Mouse (Mus musculus) granulocyte monocyte progenitor cell, adult 5-6 weeks (primary cell): Measurements from ENCODE around the gene Nnat. TPM values are rescaled to one million over a fixed set of nuclear protein-coding genes. Genes with fewer than 3 reads are reported as not detected.

Experiments used
- ATAC-seq: replicated peaks from 2 replicates; pipeline ENCODE4 v1.8.0; 2016; ENCODE audit warnings: mild to moderate bottlenecking, moderate TSS enrichment, inconsistent platforms; ENCODE audit not compliant: poor library complexity, severe bottlenecking
- total RNA-seq, 2 experiments: library from RNA; stranded (forward) in 1 of 2; stranded (reverse) in 1 of 2; fragments of 200-712, 200-1000 nt in 1 of 2; fragments of >200 nt in 1 of 2; fragmentation: Nextera tagmentation in 1 of 2; gene quantifications; 2 replicates each; pipeline ENCODE4 v1.2.3; 2014 to 2017

Gene Nnat
- total RNA-seq (2014; fragmentation: Nextera tagmentation) = not detected in 2 replicates
- not detected in 2 replicates for total RNA-seq (2017)

- no peak for ATAC-seq
Observed at GRCm38 (mm10) chr2:157559858-157560257, at the start of gene Nnat. Gene Nnat, plus strand, starts transcription at chr2:157560078.

- ATAC-seq = no peak
Observed at GRCm38 (mm10) chr2:157512859-157513258, 47.0 kb upstream of the Nnat start.

- ATAC-seq = peak; percentile 87
Observed at GRCm38 (mm10) chr2:157513737-157514208, 46.1 kb upstream of the Nnat start.

- ATAC-seq = no peak
Observed at GRCm38 (mm10) chr2:157514353-157514752, 45.5 kb upstream of the Nnat start.

GRCm38 (mm10) chr2:157517526-157517925, 42.4 kb upstream of the Nnat start:
- ATAC-seq = no peak

GRCm38 (mm10) chr2:157518451-157518850, 41.4 kb upstream of the Nnat start:
- no peak for ATAC-seq

GRCm38 (mm10) chr2:157519452-157519851, 40.4 kb upstream of the Nnat start:
- ATAC-seq = no peak

GRCm38 (mm10) chr2:157520496-157520895, 39.4 kb upstream of the Nnat start:
- no peak for ATAC-seq

- no peak for ATAC-seq
Observed at GRCm38 (mm10) chr2:157522556-157522955, 37.3 kb upstream of the Nnat start.

- ATAC-seq = no peak
Observed at GRCm38 (mm10) chr2:157530056-157530955, 29.6 kb upstream of the Nnat start.

GRCm38 (mm10) chr2:157531681-157532426, 28.0 kb upstream of the Nnat start:
- no peak for ATAC-seq

- no peak for ATAC-seq
Observed at GRCm38 (mm10) chr2:157534163-157534562, 25.7 kb upstream of the Nnat start.

GRCm38 (mm10) chr2:157536476-157537081, 23.3 kb upstream of the Nnat start:
- no peak for ATAC-seq

GRCm38 (mm10) chr2:157537118-157537517, 22.8 kb upstream of the Nnat start:
- no peak for ATAC-seq

- no peak for ATAC-seq
Observed at GRCm38 (mm10) chr2:157540073-157540952, 19.6 kb upstream of the Nnat start.

- no peak for ATAC-seq
Observed at GRCm38 (mm10) chr2:157540953-157541569, 18.8 kb upstream of the Nnat start.

GRCm38 (mm10) chr2:157541631-157542030, 18.2 kb upstream of the Nnat start:
- ATAC-seq = no peak

- ATAC-seq = no peak
Observed at GRCm38 (mm10) chr2:157542415-157542814, 17.5 kb upstream of the Nnat start.

GRCm38 (mm10) chr2:157544333-157544888, 15.5 kb upstream of the Nnat start:
- no peak for ATAC-seq
